Mouse (Mus musculus) intestine, embryonic 16.5 days (tissue): Measurements from ENCODE around the gene Tnfaip3. TPM values are rescaled to one million over a fixed set of nuclear protein-coding genes. Genes with fewer than 3 reads are reported as not detected.

ENCODE experiments used
- ATAC-seq: fragments of 200-750 bp; cut with Nextera tagmentation; 2 replicates; pipeline ENCODE4 v1.8.0; 2017; ENCODE audit warnings: moderate TSS enrichment, moderate library complexity
- H3K27ac ChIP-seq: fragments of 300-500 bp; sonication (generic); 2 replicates; pipeline ENCODE4 v1.5.1; 2014; ENCODE audit warnings: mild to moderate bottlenecking, low read length
- H3K27me3 ChIP-seq: fragments of 300-500 bp; sonication (generic); replicated peaks from 2 replicates; pipeline ENCODE4 v1.6.1; 2014; ENCODE audit warnings: low read length, control low read depth, mixed read lengths; ENCODE audit not compliant: control insufficient read depth, insufficient read depth
- H3K36me3 ChIP-seq: fragments of 300-500 bp; sonication (generic); 2 replicates; pipeline ENCODE4 v1.6.1; 2014; ENCODE audit warnings: low read length, control low read depth; ENCODE audit not compliant: control insufficient read depth, insufficient read depth
- H3K4me1 ChIP-seq: fragments of 300-500 bp; sonication (generic); 2 replicates; pipeline ENCODE4 v1.6.1; 2014; ENCODE audit warnings: low read length, control low read depth, mixed read lengths; ENCODE audit not compliant: control insufficient read depth, insufficient read depth
- H3K4me2 ChIP-seq: fragments of 300-500 bp; sonication (generic); 2 replicates; pipeline ENCODE4 v1.6.1; 2014; ENCODE audit warnings: low read depth, low read length, control low read depth
- H3K4me3 ChIP-seq: fragments of 300-500 bp; sonication (generic); 2 replicates; pipeline ENCODE4 v1.5.1; 2014; ENCODE audit warnings: mild to moderate bottlenecking, low read length
- H3K9ac ChIP-seq: fragments of 300-500 bp; sonication (generic); 2 replicates; pipeline ENCODE4 v1.6.1; 2014; ENCODE audit warnings: low read depth, low read length
- H3K9me3 ChIP-seq: fragments of 300-500 bp; sonication (generic); 2 replicates; pipeline ENCODE4 v1.6.1; 2016; ENCODE audit warnings: low read length, control low read depth; ENCODE audit not compliant: control insufficient read depth
- whole genome bisulfite sequencing: fragments of 180-500 bp; shearing (Covaris S2); extraction: QIAGEN DNeasy Blood & Tissue Kit; methylation state at CpG from one replicate; pipeline ENCODE4 v1.1.7; 2014; 5-methylcytosine and 5-hydroxymethylcytosine counted together
- polyA plus RNA-seq: library from polyadenylated mRNA; unstranded; fragments of >200 nt; fragmentation: Nextera tagmentation; extraction: Ambion mirVana; gene quantifications from 2 replicates; pipeline ENCODE4 v1.2.1, GENCODE M21; 2015

The Tnfaip3 gene
- polyA plus RNA-seq, 1 experiment from 2014 or later: 4.3 TPM

DNA sequence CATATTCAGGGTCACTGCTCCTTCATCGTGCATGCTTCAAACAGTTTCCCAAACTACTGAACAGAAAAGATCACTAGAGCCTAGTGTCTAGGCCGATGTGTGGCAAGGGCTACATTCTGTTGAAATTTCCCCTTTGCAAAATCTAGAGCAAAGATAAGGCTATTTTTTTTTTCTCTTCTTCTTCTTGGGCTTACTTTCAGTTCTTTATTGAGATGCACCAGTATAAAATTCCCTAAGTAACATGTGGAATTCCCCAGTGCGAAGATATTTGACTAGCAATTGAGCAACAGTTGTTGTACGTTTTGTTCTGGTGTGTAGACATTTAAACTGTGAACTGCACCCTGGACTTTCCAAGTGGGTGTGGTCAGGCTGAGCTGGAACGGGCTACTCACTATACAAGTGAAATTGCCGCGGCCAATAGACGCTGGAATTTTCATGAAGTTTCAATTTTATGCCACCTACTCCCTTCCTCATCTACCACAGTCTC lies 6.2 kb downstream of the Tnfaip3 start:
- H3K4me2 ChIP-seq: peak overlapping the region; percentile 37; the same call in 1 of the 2 replicates

DNA sequence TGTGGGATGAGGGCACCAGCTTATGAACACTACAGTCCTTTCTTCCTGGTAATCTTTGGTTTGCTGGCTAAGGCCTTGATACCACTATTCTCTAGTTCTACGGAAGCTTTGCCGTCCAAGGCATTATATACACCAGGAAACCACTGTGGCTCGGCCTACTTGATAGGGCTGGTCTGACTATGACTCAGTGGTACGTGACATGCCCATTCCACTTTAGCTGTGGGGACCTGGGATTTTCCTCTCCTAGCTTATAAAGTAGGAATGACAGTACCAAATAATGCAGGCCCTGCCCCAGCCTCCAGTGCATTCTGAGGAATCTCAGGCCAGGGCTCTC lies 6.9 kb downstream of the Tnfaip3 start:
- no peaks in the 10 kb centered on the region for H3K36me3 ChIP-seq
- no peaks in the 10 kb centered on the region for H3K27me3 ChIP-seq
- H3K9ac ChIP-seq: no peak overlapping the region
- no peaks in the 10 kb centered on the region for H3K9me3 ChIP-seq
- no peak overlapping the region for H3K4me3 ChIP-seq
- 67% methylated on average over 4 of the region's 4 CpGs for WGBS
- 0 out of 2 replicates have a peak, but pooled peaks cover 2% of the 10 kb centered on the region for H3K4me1 ChIP-seq
- peak; percentile 78 for ATAC-seq
- H3K27ac ChIP-seq: peak overlapping the region; percentile 73
- no peak overlapping the region for H3K4me2 ChIP-seq

More for the DNA sequence above, 6.2 kb downstream of the Tnfaip3 start:
- Histone ChIP-seq H3K4me1 (peaks cover 4% of the 10 kb centered on the region; the same call in 1 of the 2 replicates), H3K9ac (no peak overlapping the region), H3K4me3 (no peak overlapping the region), H3K9me3 (no peaks in the 10 kb centered on the region), H3K27me3 (no peaks in the 10 kb centered on the region), H3K36me3 (no peaks in the 10 kb centered on the region), H3K27ac (peak overlapping the region; percentile 77; the same call in 1 of the 2 replicates)
- 47% methylated on average over 8 of the region's 8 CpGs for WGBS
- ATAC-seq: peak; percentile 60

DNA sequence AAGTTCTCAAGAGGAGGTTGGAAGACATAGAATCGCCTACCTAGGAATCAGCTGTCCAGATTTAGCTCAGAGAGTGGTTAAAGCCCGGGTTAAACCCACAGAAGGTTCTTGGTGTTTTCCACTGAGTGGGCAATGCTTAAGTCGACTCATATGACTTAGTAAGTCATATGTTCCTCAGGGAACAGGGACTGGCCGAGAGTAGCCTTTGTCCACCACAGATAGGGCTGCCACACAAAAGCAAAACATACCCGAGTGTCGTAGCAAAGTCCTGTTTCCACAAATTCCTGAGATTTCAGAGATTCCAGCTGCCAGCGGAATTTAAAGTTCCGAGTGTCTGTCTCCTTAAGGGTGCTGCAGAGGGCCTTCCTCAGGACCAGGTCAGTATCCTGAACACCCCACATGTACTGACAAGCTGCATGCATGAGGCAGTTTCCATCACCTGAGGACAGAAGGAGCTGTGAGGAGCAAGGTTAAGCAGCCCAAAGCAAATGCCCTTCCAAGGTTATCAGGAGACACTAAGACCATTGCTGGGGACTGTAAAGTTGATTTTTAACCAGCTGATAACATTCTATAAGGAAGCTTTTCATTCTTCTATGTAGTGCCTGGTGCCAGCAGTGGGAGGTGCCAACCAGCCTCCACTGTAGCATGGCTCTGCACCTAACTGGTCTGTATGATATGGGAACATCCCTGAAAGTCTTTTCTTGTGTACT lies 7.4 kb downstream of the Tnfaip3 start:
- Histone ChIP-seq H3K36me3 (no peaks in the 10 kb centered on the region), H3K4me3 (peak overlapping the region; percentile 9), H3K9me3 (no peaks in the 10 kb centered on the region), H3K27ac (peak overlapping the region; percentile 73), H3K4me1 (no peaks in the 10 kb centered on the region), H3K4me2 (peak overlapping the region; percentile 29; the same call in 1 of the 2 replicates), H3K9ac (no peak overlapping the region), H3K27me3 (no peaks in the 10 kb centered on the region)
- 50% methylated on average over 8 of the region's 8 CpGs for WGBS
- ATAC-seq: peak; percentile 94

DNA sequence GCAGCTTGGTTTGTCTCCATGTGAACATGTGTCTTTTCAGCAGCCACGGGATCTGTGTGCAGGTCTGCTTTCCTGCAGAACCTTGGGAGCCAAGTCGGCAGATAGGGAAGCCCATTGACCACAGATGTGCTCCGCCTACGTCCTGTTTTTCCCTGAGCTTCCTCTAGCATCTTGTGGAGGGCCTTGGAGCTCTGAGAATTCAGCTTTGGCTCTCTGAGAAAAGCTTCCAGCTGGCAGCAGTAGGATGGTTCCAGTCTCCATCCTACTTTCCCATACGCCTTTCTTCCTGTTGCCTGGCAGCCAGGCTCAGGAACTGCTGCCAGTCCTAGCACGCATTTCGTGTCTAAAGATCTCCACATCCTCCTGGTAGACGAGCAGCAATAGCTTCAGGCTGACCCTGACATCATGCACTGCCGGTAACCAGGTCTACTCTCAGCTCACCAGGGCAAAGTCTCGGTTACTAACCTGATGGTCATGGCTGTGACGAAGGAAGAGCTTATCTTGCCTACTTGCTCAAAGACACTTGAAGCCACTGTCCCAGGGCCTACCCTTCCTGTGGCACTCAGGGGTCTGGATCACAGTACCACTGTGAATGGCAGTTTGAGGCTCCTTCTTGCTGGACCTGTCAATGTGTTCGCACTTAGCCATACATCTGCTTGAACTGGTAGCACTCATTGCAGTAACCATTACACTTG lies 13.2 kb downstream of the Tnfaip3 start:
- H3K36me3 ChIP-seq: peaks cover 3% of the 10 kb centered on the region; the same call in 1 of the 2 replicates
- no peaks in the 10 kb centered on the region for H3K9me3 ChIP-seq
- no peak overlapping the region for H3K9ac ChIP-seq
- H3K4me2 ChIP-seq: no peak overlapping the region
- WGBS: 91% methylated on average over 12 of the region's 12 CpGs
- H3K4me3 ChIP-seq: no peak overlapping the region
- ATAC-seq: no peak
- no peaks in the 10 kb centered on the region for H3K27me3 ChIP-seq
- H3K27ac ChIP-seq: no peak overlapping the region
- H3K4me1 ChIP-seq: no peaks in the 10 kb centered on the region

DNA sequence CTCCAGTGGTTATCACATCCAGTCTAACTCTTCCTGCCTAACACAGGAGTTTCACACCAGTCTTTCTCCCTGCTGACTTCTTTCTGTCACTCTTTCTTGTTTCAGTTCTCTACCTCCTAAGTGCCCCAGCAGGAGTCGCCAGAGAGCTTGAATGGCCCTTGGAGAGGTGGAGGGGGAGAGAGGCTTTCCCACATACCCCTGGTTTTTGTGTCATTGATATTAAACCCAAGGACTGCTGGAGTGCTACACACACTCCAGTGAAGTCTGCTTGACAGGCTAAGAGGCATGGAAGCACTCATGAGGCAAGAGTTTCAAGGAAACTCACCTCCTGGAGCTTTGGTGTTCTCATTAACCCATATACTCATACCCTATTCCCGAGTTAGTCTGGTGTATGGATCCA lies 16.0 kb downstream of the Tnfaip3 start:
- H3K36me3 ChIP-seq: peaks cover 3% of the 10 kb centered on the region; the same call in 1 of the 2 replicates
- H3K27ac ChIP-seq: no peak overlapping the region
- no peak overlapping the region for H3K4me3 ChIP-seq
- no peaks in the 10 kb centered on the region for H3K4me1 ChIP-seq
- H3K9me3 ChIP-seq: no peaks in the 10 kb centered on the region
- no peak for ATAC-seq
- no peak overlapping the region for H3K4me2 ChIP-seq
- 68% methylated on average over 2 of the region's 2 CpGs for WGBS
- H3K9ac ChIP-seq: no peak overlapping the region
- no peaks in the 10 kb centered on the region for H3K27me3 ChIP-seq

DNA sequence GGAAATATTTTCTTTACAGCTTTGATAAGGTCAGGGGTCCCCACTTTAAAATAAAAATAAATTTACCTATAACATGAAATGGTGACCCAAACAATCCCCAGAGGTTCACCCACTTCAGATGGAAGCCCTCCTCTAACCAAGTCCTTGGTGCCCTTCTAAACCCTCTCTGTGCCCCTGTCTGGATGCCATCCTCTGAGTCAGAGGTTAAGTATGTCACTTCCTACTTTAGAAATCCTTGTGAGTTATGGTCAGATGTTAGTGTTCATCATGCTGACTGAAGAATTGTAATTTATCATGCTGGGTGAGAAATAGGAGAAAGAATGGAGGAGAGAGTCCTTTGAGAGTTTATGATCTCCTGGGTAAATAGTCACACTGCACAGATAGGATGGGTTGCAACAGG lies 19.1 kb downstream of the Tnfaip3 start:
- H3K36me3 ChIP-seq: no peaks in the 10 kb centered on the region
- H3K9me3 ChIP-seq: no peaks in the 10 kb centered on the region
- H3K4me3 ChIP-seq: no peak overlapping the region
- no peaks in the 10 kb centered on the region for H3K27me3 ChIP-seq
- ATAC-seq: no peak
- H3K27ac ChIP-seq: peak overlapping the region; percentile 61
- H3K4me2 ChIP-seq: no peak overlapping the region
- no peak overlapping the region for H3K9ac ChIP-seq
- no peaks in the 10 kb centered on the region for H3K4me1 ChIP-seq

DNA sequence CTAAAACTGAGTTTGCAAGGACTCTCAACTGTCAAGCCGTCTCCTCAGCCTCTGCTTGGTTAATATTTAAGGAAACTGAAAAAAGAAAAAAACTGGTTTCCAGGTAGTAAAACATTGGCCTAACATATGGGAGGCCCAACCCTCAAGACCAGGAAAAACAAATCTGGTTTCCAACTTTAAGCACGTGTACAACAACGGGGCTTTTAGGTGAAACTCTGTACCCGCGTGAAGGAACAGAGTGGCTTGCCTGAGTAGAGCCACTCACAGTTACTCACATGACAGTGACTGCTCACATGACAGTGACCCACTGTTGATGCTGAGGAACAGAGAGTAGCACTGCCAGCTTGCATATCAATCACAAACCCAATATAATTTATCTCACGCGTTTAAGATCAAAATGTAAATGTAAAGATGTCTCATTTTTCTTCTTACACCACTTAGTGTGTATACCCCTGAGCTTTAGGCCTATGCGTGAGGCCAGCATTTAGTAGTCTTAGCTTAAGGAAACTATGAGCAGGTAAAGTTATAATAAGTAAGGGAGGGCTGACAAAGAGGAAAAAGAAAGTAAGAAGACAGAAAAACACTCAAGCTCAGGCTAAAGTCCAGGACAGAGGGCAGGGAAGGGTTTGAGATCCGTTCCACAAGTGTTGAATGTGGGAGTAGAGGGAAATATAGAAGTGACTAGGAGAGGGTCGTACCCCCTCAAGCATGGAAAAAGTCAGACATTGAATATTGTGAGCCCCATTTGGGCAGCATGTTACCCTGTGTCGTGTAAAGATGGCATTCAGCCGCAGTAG lies 19.8 kb downstream of the Tnfaip3 start:
- no peaks in the 10 kb centered on the region for H3K36me3 ChIP-seq
- H3K4me3 ChIP-seq: no peak overlapping the region
- WGBS: 67% methylated on average over 12 of the region's 12 CpGs
- peak overlapping the region; percentile 61 for H3K27ac ChIP-seq
- H3K4me2 ChIP-seq: peak overlapping the region; percentile 21; the same call in 1 of the 2 replicates
- peak; percentile 96 for ATAC-seq
- H3K4me1 ChIP-seq: no peaks in the 10 kb centered on the region
- no peaks in the 10 kb centered on the region for H3K9me3 ChIP-seq
- H3K9ac ChIP-seq: no peak overlapping the region
- no peaks in the 10 kb centered on the region for H3K27me3 ChIP-seq

DNA sequence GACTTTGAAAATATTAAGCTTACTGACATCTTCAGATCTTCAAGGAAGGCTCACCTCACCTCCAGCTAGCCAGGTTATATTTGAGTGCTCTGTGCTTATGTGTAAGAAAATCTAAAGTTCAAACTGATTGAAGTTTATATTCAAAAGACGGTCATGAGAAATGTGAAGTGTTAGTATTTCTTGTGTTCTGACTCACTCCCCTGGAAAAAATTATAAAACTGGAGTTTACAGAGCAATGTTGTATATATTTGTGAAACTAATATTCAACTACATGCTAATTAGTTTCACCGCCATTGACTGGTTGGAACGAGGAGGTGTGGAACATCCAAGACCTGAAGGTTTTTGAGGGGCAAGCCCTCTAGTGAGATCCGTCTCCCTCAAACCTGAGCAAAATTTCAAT lies 22.5 kb downstream of the Tnfaip3 start:
- no peak overlapping the region for H3K4me2 ChIP-seq
- H3K27me3 ChIP-seq: no peaks in the 10 kb centered on the region
- no peak for ATAC-seq
- no peak overlapping the region for H3K4me3 ChIP-seq
- no peak overlapping the region for H3K9ac ChIP-seq
- no peaks in the 10 kb centered on the region for H3K4me1 ChIP-seq
- 92% methylated on average over 4 of the region's 4 CpGs for WGBS
- no peak overlapping the region for H3K27ac ChIP-seq
- H3K36me3 ChIP-seq: no peaks in the 10 kb centered on the region
- H3K9me3 ChIP-seq: no peaks in the 10 kb centered on the region

DNA sequence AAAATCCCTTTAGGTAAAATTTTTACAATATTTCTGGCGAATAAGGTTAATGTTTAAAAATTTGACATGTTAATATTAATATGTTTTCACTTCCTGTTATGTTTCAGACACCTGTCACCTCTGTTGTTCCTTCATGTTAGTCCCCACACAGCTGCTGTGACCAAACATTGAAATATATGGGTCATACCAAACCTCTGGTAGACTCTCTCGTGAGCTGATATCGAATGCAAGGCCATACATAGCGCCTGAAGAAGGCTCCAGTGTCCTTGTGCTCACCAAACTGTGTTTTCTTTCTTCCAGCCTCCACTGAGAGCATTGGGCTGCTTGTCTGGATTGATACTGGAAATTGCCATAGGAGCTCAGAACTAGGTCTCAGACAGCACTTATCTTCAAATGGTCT lies 24.4 kb downstream of the Tnfaip3 start:
- H3K4me2 ChIP-seq: no peak overlapping the region
- no peaks in the 10 kb centered on the region for H3K9me3 ChIP-seq
- H3K36me3 ChIP-seq: no peaks in the 10 kb centered on the region
- no peak overlapping the region for H3K9ac ChIP-seq
- H3K27me3 ChIP-seq: no peaks in the 10 kb centered on the region
- 83% methylated on average over 4 of the region's 4 CpGs for WGBS
- ATAC-seq: no peak
- no peak overlapping the region for H3K27ac ChIP-seq
- no peaks in the 10 kb centered on the region for H3K4me1 ChIP-seq
- no peak overlapping the region for H3K4me3 ChIP-seq
